Mouse (Mus musculus): ENCODE measurements at regions not wholly inside any gene's neighbourhood (a gene's known extent, or its start where the extent isn't known, plus 50 kb on each side); places are given as distances from the start of the nearest gene placed in this dataset.

GRCm38 (mm10) chr10:102895952-102896351 is 134.1 kb downstream of the Alx1 start:
- TF ChIP-seq CTCF (IDR thresholded peaks at IDR 0.05; ENCODE audit: borderline replicate concordance, extremely low read depth, insufficient read depth, insufficient read length) (no peak), POLR2A (IDR thresholded peaks at IDR 0.05; ENCODE audit: borderline replicate concordance, extremely low read depth, insufficient read depth, insufficient read length, poor library complexity, severe bottlenecking) (no peak)
